Mouse (Mus musculus): Measurements from ENCODE around the gene Tnni3k. TPM values are rescaled to one million over a fixed set of nuclear protein-coding genes. Genes with fewer than 3 reads are reported as not detected.

Tnni3k gene
- polyA plus RNA-seq, 1 experiment: 0.47 TPM

- no peak for TF ChIP-seq E2F4 (IDR thresholded peaks at IDR 0.05; ENCODE audit: insufficient read depth)
- no peak for TF ChIP-seq POLR2AphosphoS2 (IDR thresholded peaks at IDR 0.05; ENCODE audit: insufficient read length, low read depth)
- TF ChIP-seq TCF3 (IDR thresholded peaks at IDR 0.05; ENCODE audit: insufficient read length, low read depth): no peak
- no peak for TF ChIP-seq MAX (IDR thresholded peaks at IDR 0.05; ENCODE audit: low read depth)
- TF ChIP-seq POLR2A (IDR thresholded peaks at IDR 0.05; ENCODE audit: insufficient read length, low read depth): no peak
- TF ChIP-seq REST (IDR thresholded peaks at IDR 0.05; ENCODE audit: insufficient read depth, insufficient read length): no peak
- TF ChIP-seq MYOG (IDR thresholded peaks at IDR 0.05; ENCODE audit: control insufficient read depth in 1 of 3, insufficient read depth in 1 of 3, insufficient read length in 2 of 3, low read depth in 2 of 3): no peak
- no peak for TF ChIP-seq TCF12 (IDR thresholded peaks at IDR 0.05; ENCODE audit: insufficient read depth, poor library complexity, severe bottlenecking)
- no peak for TF ChIP-seq CEBPB (IDR thresholded peaks at IDR 0.05; ENCODE audit: insufficient read depth, poor library complexity, severe bottlenecking)
- TF ChIP-seq USF1 (IDR thresholded peaks at IDR 0.05; ENCODE audit: low read depth): no peak
- no peak for TF ChIP-seq SRF (IDR thresholded peaks at IDR 0.05; ENCODE audit: control insufficient read depth, insufficient read length, low read depth)
- no peak for TF ChIP-seq MYOD1 (IDR thresholded peaks at IDR 0.05; ENCODE audit: control insufficient read depth in 1 of 3, insufficient read length in 2 of 3, low read depth in 2 of 3)
- H3K4me2 ChIP-seq (ENCODE audit: low read depth): no peak overlapping the region
- H3K4me3 ChIP-seq: no peak overlapping the region
- no peak overlapping the region for H3ac ChIP-seq (ENCODE audit: control insufficient read depth, insufficient read length)
- no peaks in the 10 kb centered on the region for H3K36me3 ChIP-seq (ENCODE audit: control insufficient read depth, insufficient read depth)
- H3K27me3 ChIP-seq (ENCODE audit: control insufficient read depth, insufficient read depth, insufficient read length): no peaks in the 10 kb centered on the region
- H3K79me2 ChIP-seq (ENCODE audit: control insufficient read depth, insufficient read depth): no peaks in the 10 kb centered on the region
Observed at GRCm38 (mm10) chr3:154970981-154971380, 84.2 kb downstream of the Tnni3k start.

- no peaks in the 10 kb centered on the region for H3K79me2 ChIP-seq (ENCODE audit: control insufficient read depth, insufficient read depth)
- H3ac ChIP-seq (ENCODE audit: control insufficient read depth, insufficient read length): no peak overlapping the region
- no peaks in the 10 kb centered on the region for H3K36me3 ChIP-seq (ENCODE audit: control insufficient read depth, insufficient read depth)
- H3K4me2 ChIP-seq (ENCODE audit: low read depth): no peak overlapping the region
- H3K4me3 ChIP-seq: no peak overlapping the region
- no peak for TF ChIP-seq CEBPB (IDR thresholded peaks at IDR 0.05; ENCODE audit: insufficient read depth, poor library complexity, severe bottlenecking)
- TF ChIP-seq REST (IDR thresholded peaks at IDR 0.05; ENCODE audit: insufficient read depth, insufficient read length): no peak
- no peak for TF ChIP-seq MAX (IDR thresholded peaks at IDR 0.05; ENCODE audit: low read depth)
- TF ChIP-seq POLR2AphosphoS2 (IDR thresholded peaks at IDR 0.05; ENCODE audit: insufficient read length, low read depth): no peak
- TF ChIP-seq MYOG (IDR thresholded peaks at IDR 0.05; ENCODE audit: control insufficient read depth in 1 of 3, insufficient read depth in 1 of 3, insufficient read length in 2 of 3, low read depth in 2 of 3): no peak
- no peak for TF ChIP-seq E2F4 (IDR thresholded peaks at IDR 0.05; ENCODE audit: insufficient read depth)
- TF ChIP-seq TCF12 (IDR thresholded peaks at IDR 0.05; ENCODE audit: insufficient read depth, poor library complexity, severe bottlenecking): no peak
- TF ChIP-seq MYOD1 (IDR thresholded peaks at IDR 0.05; ENCODE audit: control insufficient read depth in 1 of 3, insufficient read length in 2 of 3, low read depth in 2 of 3): no peak
- TF ChIP-seq POLR2A (IDR thresholded peaks at IDR 0.05; ENCODE audit: insufficient read length, low read depth): no peak
- TF ChIP-seq TCF3 (IDR thresholded peaks at IDR 0.05; ENCODE audit: insufficient read length, low read depth): no peak
- no peak for TF ChIP-seq USF1 (IDR thresholded peaks at IDR 0.05; ENCODE audit: low read depth)
- no peak for TF ChIP-seq SRF (IDR thresholded peaks at IDR 0.05; ENCODE audit: control insufficient read depth, insufficient read length, low read depth)
- no peaks in the 10 kb centered on the region for H3K27me3 ChIP-seq (ENCODE audit: control insufficient read depth, insufficient read depth, insufficient read length)
Observed at GRCm38 (mm10) chr3:154961284-154961683, 93.9 kb downstream of the Tnni3k start.

GRCm38 (mm10) chr3:154953088-154953487, 102.1 kb downstream of the Tnni3k start:
- Histone ChIP-seq H3K4me3 (no peak overlapping the region), H3K4me2 (ENCODE audit: low read depth) (no peak overlapping the region), H3K27me3 (ENCODE audit: control insufficient read depth, insufficient read depth, insufficient read length) (no peaks in the 10 kb centered on the region), H3K36me3 (ENCODE audit: control insufficient read depth, insufficient read depth) (no peaks in the 10 kb centered on the region), H3ac (ENCODE audit: control insufficient read depth, insufficient read length) (no peak overlapping the region), H3K79me2 (ENCODE audit: control insufficient read depth, insufficient read depth) (no peaks in the 10 kb centered on the region)
- no peak for TF ChIP-seq TCF3 (IDR thresholded peaks at IDR 0.05; ENCODE audit: insufficient read length, low read depth)
- no peak for TF ChIP-seq MYOD1 (IDR thresholded peaks at IDR 0.05; ENCODE audit: control insufficient read depth in 1 of 3, insufficient read length in 2 of 3, low read depth in 2 of 3)
- TF ChIP-seq TCF12 (IDR thresholded peaks at IDR 0.05; ENCODE audit: insufficient read depth, poor library complexity, severe bottlenecking): no peak
- no peak for TF ChIP-seq MAX (IDR thresholded peaks at IDR 0.05; ENCODE audit: low read depth)
- no peak for TF ChIP-seq SRF (IDR thresholded peaks at IDR 0.05; ENCODE audit: control insufficient read depth, insufficient read length, low read depth)
- no peak for TF ChIP-seq REST (IDR thresholded peaks at IDR 0.05; ENCODE audit: insufficient read depth, insufficient read length)
- no peak for TF ChIP-seq CEBPB (IDR thresholded peaks at IDR 0.05; ENCODE audit: insufficient read depth, poor library complexity, severe bottlenecking)
- no peak for TF ChIP-seq POLR2AphosphoS2 (IDR thresholded peaks at IDR 0.05; ENCODE audit: insufficient read length, low read depth)
- TF ChIP-seq POLR2A (IDR thresholded peaks at IDR 0.05; ENCODE audit: insufficient read length, low read depth): no peak
- no peak for TF ChIP-seq E2F4 (IDR thresholded peaks at IDR 0.05; ENCODE audit: insufficient read depth)
- TF ChIP-seq MYOG (IDR thresholded peaks at IDR 0.05; ENCODE audit: control insufficient read depth in 1 of 3, insufficient read depth in 1 of 3, insufficient read length in 2 of 3, low read depth in 2 of 3): no peak

GRCm38 (mm10) chr3:154949551-154949950, 105.7 kb downstream of the Tnni3k start:
- Histone ChIP-seq H3K79me2 (ENCODE audit: control insufficient read depth, insufficient read depth) (no peaks in the 10 kb centered on the region), H3ac (ENCODE audit: control insufficient read depth, insufficient read length) (no peak overlapping the region), H3K36me3 (ENCODE audit: control insufficient read depth, insufficient read depth) (no peaks in the 10 kb centered on the region), H3K4me2 (ENCODE audit: low read depth) (no peak overlapping the region), H3K27me3 (ENCODE audit: control insufficient read depth, insufficient read depth, insufficient read length) (no peaks in the 10 kb centered on the region), H3K4me3 (no peak overlapping the region)
- TF ChIP-seq E2F4 (IDR thresholded peaks at IDR 0.05; ENCODE audit: insufficient read depth) (no peak), POLR2A (IDR thresholded peaks at IDR 0.05; ENCODE audit: insufficient read length, low read depth) (no peak), CEBPB (IDR thresholded peaks at IDR 0.05; ENCODE audit: insufficient read depth, poor library complexity, severe bottlenecking) (no peak), TCF3 (IDR thresholded peaks at IDR 0.05; ENCODE audit: insufficient read length, low read depth) (no peak), REST (IDR thresholded peaks at IDR 0.05; ENCODE audit: insufficient read depth, insufficient read length) (no peak), MYOG (IDR thresholded peaks at IDR 0.05; ENCODE audit: control insufficient read depth in 1 of 3, insufficient read depth in 1 of 3, insufficient read length in 2 of 3, low read depth in 2 of 3) (no peak), MYOD1 (IDR thresholded peaks at IDR 0.05; ENCODE audit: control insufficient read depth in 1 of 3, insufficient read length in 2 of 3, low read depth in 2 of 3) (no peak), TCF12 (IDR thresholded peaks at IDR 0.05; ENCODE audit: insufficient read depth, poor library complexity, severe bottlenecking) (no peak)

Data from myocyte (in vitro differentiated cells).